Mouse (Mus musculus) liver, postnatal 0 days (tissue): ENCODE results near the gene Tnnt1. TPM values are rescaled to one million over a fixed set of nuclear protein-coding genes. Genes with fewer than 3 reads are reported as not detected.

ENCODE experiments used
- ATAC-seq: fragments of 200-750 bp; cut with Nextera tagmentation; 2 replicates; pipeline ENCODE4 v1.8.0; 2017; ENCODE audit warnings: mild to moderate bottlenecking, moderate library complexity
- DNase-seq: peaks from one replicate; pipeline ENCODE4 v3.0.0-alpha.2; 2016
- H3K27ac ChIP-seq: fragments of 300-500 bp; sonication (generic); 2 replicates; pipeline ENCODE4 v1.5.1; 2014; ENCODE audit warnings: antibody characterized with exemption, moderate library complexity, mild to moderate bottlenecking, low read depth
- H3K27me3 ChIP-seq: fragments of 300-500 bp; sonication (generic); 2 replicates; pipeline ENCODE4 v1.6.1; 2014; ENCODE audit warnings: low read length, control low read depth, mixed read lengths; ENCODE audit not compliant: insufficient read depth
- H3K36me3 ChIP-seq: fragments of 300-500 bp; sonication (generic); replicated peaks from 2 replicates; pipeline ENCODE4 v1.6.1; 2014; ENCODE audit warnings: mild to moderate bottlenecking, control low read depth, low read length, moderate library complexity, mixed read lengths; ENCODE audit not compliant: insufficient read depth
- H3K4me1 ChIP-seq: fragments of 300-500 bp; sonication (generic); 2 replicates; pipeline ENCODE4 v1.6.1; 2014; ENCODE audit warnings: antibody characterized with exemption, mild to moderate bottlenecking, control low read depth; ENCODE audit not compliant: insufficient read depth
- H3K4me2 ChIP-seq: fragments of 300-500 bp; sonication (generic); 2 replicates; pipeline ENCODE4 v1.6.1; 2014; ENCODE audit warnings: low read depth, mild to moderate bottlenecking, low read length, moderate library complexity, mixed read lengths
- H3K4me3 ChIP-seq: fragments of 300-500 bp; sonication (generic); 2 replicates; pipeline ENCODE4 v1.5.1; 2014; ENCODE audit warnings: low read depth, low read length
- H3K9ac ChIP-seq: fragments of 300-500 bp; sonication (generic); replicated peaks from 2 replicates; pipeline ENCODE4 v1.6.1; 2014; ENCODE audit warnings: mild to moderate bottlenecking, moderate library complexity
- H3K9me3 ChIP-seq: fragments of 300-500 bp; sonication (generic); 2 replicates; pipeline ENCODE4 v1.6.1; 2016; ENCODE audit warnings: mild to moderate bottlenecking, control low read depth, low read length, mixed read lengths
- CTCF ChIP-seq: sonication (generic); IDR thresholded peaks from 2 replicates; pipeline ENCODE4 v1.5.1; 2016; ENCODE audit warnings: antibody characterized with exemption, low read depth
- EP300 ChIP-seq: IDR thresholded peaks from 2 replicates; pipeline ENCODE4 v1.6.1; 2016; ENCODE audit warnings: antibody characterized with exemption, low read depth, mild to moderate bottlenecking
- WGBS: fragments of 180-500 bp; shearing (Covaris S2); extraction: QIAGEN DNeasy Blood & Tissue Kit; methylation state at CpG from one replicate; pipeline ENCODE4 v1.1.7; 2014; ENCODE audit not compliant: insufficient replicate concordance; 5-methylcytosine and 5-hydroxymethylcytosine counted together
- polyA plus RNA-seq: library from polyadenylated mRNA; unstranded; fragments of >200 nt; fragmentation: Nextera tagmentation; extraction: Ambion mirVana; gene quantifications from 2 replicates; pipeline ENCODE4 v1.2.1, GENCODE M21; 2015

Gene Tnnt1
- polyA plus RNA-seq, 1 experiment from 2014 or later, result 5.3 TPM

GRCm38 (mm10) chr7:4478021-4478795 is 38.0 kb downstream of the Tnnt1 start:
- Histone ChIP-seq H3K27ac (0 out of 2 replicates have a peak overlapping the region, but pooled peaks have one; percentile 16), H3K4me1 (peaks cover 6% of the 10 kb centered on the region; the same call in 1 of the 2 replicates), H3K9me3 (no peaks in the 10 kb centered on the region), H3K36me3 (peaks cover 13% of the 10 kb centered on the region), H3K27me3 (peaks cover 25% of the 10 kb centered on the region), H3K9ac (peak overlapping the region; percentile 34), H3K4me3 (peak overlapping the region; percentile 37), H3K4me2 (peak overlapping the region; percentile 80)
- ATAC-seq (peak; percentile 82), DNase-seq (peak; percentile 41)
- 4% methylated on average over 39 of the region's 39 CpGs for WGBS
- TF ChIP-seq EP300 (no peak), CTCF (no peak)

DNA sequence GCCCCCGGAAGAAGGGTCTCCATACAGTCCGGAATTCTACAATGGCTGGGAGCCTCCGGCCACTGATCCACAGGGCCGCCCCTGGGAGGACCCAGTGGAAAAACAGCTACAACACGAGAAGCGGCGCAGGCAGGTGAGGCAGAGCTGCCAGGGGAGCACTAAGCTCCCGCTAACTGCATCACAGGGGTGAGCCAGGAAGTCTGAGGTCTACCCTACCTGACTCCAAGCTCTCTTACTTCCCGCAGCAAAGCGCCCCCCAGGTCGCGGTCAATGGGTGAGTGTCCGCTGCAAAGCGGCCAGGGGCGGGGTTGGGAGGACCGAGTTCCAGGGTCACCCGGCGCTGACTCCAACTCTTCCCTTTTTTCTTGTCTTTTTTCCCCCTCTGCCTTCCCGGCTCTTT is 42.2 kb downstream of the Tnnt1 start:
- TF ChIP-seq CTCF (no peak), EP300 (no peak)
- DNase-seq (no peak), ATAC-seq (no peak)
- Histone ChIP-seq H3K9ac (no peak overlapping the region), H3K27ac (no peak overlapping the region), H3K4me3 (no peak overlapping the region), H3K4me1 (peaks cover 13% of the 10 kb centered on the region; the same call in 1 of the 2 replicates), H3K4me2 (no peak overlapping the region), H3K27me3 (peaks cover 43% of the 10 kb centered on the region), H3K36me3 (no peaks in the 10 kb centered on the region), H3K9me3 (no peaks in the 10 kb centered on the region)
- whole genome bisulfite sequencing, result 39% methylated on average over 19 of the region's 19 CpGs

GRCm38 (mm10) chr7:4471179-4471555 is 45.0 kb downstream of the Tnnt1 start:
- Histone ChIP-seq H3K9me3 (no peaks in the 10 kb centered on the region), H3K4me3 (peak overlapping the region; percentile 36), H3K4me1 (peaks cover 7% of the 10 kb centered on the region; the same call in 1 of the 2 replicates), H3K27me3 (peaks cover 28% of the 10 kb centered on the region), H3K27ac (no peak overlapping the region), H3K4me2 (peak overlapping the region; percentile 63), H3K36me3 (no peaks in the 10 kb centered on the region), H3K9ac (no peak overlapping the region)
- TF ChIP-seq CTCF, result peak; percentile 73
- TF ChIP-seq EP300, result no peak
- WGBS, result 12% methylated on average over 24 of the region's 24 CpGs
- ATAC-seq (peak; percentile 71), DNase-seq (peak; percentile 72)

DNA sequence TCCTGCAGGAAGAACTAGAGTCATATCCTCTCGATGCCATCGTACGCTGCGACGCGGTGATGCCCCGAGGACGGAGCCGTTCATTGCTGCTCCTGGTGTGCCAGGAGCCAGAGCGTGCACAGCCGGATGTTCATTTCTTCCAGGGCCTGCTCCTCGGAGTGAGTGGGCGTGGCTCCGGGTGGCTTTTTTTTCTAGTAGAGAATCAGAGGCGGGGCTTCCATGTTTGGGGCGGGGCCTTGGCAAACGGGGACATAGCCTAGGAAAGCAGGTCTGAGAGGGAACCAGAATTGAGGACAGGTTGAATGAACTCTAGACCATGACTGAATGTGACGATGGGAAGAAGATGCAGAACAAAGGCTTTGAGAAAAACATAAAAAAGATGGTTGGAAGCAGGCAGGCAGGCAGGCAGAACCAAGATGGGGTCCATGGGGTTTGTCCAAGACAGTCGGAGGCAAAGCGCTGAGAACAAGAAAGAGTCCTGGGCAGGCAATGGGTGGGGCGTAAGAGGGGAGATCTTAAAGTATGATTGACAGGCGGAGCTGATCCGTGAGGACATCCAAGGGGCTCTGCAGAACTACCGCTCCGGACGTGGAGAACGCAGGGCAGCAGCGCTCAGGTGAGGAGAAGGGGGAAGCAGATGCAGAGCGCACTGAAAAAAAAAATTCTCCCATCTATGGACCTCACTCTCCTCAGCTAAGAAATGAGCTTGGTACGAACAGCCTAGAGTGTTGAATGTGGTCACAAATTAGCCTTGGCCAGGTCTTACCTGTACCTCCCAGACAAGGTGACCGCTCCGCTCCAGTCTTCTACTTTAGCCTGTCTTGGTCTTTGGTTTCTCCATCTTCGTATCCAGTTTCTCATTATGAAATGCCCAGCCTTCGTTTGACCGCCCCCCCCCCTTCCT is 45.7 kb downstream of the Tnnt1 start:
- H3K36me3 ChIP-seq, result no peaks in the 10 kb centered on the region
- peak overlapping the region; percentile 63 for H3K4me2 ChIP-seq
- H3K9ac ChIP-seq, result no peak overlapping the region
- H3K4me1 ChIP-seq, result peaks cover 7% of the 10 kb centered on the region; the same call in 1 of the 2 replicates
- TF ChIP-seq CTCF, result no peak
- TF ChIP-seq EP300, result no peak
- peak; percentile 62 for DNase-seq
- H3K27me3 ChIP-seq, result peaks cover 28% of the 10 kb centered on the region
- H3K9me3 ChIP-seq, result no peaks in the 10 kb centered on the region
- H3K27ac ChIP-seq, result no peak overlapping the region
- H3K4me3 ChIP-seq, result peak overlapping the region; percentile 36
- WGBS, result 9% methylated on average over 35 of the region's 35 CpGs
- peak; percentile 34; the same call in 1 of the 2 replicates for ATAC-seq

DNA sequence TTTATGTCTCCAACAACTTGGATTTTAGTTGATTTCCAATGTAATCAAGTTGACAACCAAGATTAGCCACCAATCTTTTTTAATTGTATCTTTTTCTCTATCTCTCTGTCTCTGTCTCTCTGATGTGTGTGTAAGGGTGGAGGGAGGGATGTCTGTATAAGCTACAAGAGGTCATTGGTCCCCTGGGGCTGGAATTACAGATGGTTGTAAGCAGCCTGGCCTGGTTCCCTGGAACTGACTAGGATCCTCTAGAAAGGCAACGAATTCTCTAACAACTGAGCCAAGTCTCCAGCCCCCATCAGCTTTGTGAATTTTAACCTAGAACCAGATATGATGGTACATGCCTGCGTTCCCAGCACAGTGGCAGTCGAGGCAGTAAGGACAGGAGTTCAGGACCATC is 48.4 kb downstream of the Tnnt1 start:
- no peak for ATAC-seq

More for the DNA sequence above, 48.4 kb downstream of the Tnnt1 start:
- Histone ChIP-seq H3K36me3 (no peaks in the 10 kb centered on the region), H3K4me2 (no peak overlapping the region), H3K4me1 (peaks cover 7% of the 10 kb centered on the region; the same call in 1 of the 2 replicates), H3K9me3 (no peaks in the 10 kb centered on the region), H3K27ac (no peak overlapping the region), H3K4me3 (no peak overlapping the region), H3K9ac (no peak overlapping the region), H3K27me3 (peaks cover 29% of the 10 kb centered on the region)
- DNase-seq, result no peak
- TF ChIP-seq EP300 (no peak), CTCF (no peak)
- 67% methylated on average over 3 of the region's 3 CpGs for WGBS
